In the genomic region with DNA sequence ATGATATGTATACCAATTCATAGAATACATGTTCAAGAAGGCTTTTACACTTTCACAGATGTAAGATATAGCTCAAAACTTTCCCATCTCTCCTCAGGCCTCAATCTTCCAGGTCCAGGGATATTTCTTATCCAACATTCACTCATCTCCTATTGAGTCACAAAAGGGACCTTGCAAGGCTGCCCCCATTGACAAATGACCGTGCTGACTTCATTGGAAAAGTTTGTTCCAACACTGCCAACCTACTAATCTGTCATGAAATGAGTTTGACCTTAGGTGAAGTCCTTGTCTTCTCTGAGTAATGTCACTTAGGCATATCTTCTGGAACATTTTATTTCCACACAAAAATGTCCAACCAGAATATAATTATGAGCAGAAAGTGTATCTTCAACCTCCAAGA, we compare ENCODE assay signal across 10 mouse cellular contexts.
"Had no signal": no experiment of that assay in that cellular context is flagged by ENCODE, and none has a peak within 500 bp of the region (broad histone marks: within the 10 kb centered on the region; RNA-seq: fewer than 3 reads in every experiment).

No protein-coding gene starts in this region.

- ATAC-seq: liver, postnatal 0 days; lung, postnatal 0 days; midbrain, embryonic 13.5 days; midbrain, embryonic 15.5 days had no signal

- DNase-seq: liver, postnatal 0 days; lung, adult 2 months; lung, postnatal 14 days; lung, postnatal 36 days; right cerebral cortex, postnatal 14 days; thymus, adult 2 months; thymus, postnatal 25 days had no signal
